Mouse (Mus musculus): ENCODE measurements around the gene Ccdc107. TPM values are rescaled to one million over a fixed set of nuclear protein-coding genes. Genes with fewer than 3 reads are reported as not detected.

The Ccdc107 gene
- polyA plus RNA-seq, 1 experiment from 2014 or later: 60.3 TPM

- H3K27me3 ChIP-seq: peaks cover 25% of the 10 kb centered on the region
- no peaks in the 10 kb centered on the region for H3K36me3 ChIP-seq
- WGBS: 84% methylated on average over 6 of the region's 6 CpGs
- no peak overlapping the region for H3K27ac ChIP-seq
- no peak overlapping the region for H3K9ac ChIP-seq (replicated peaks)
- H3K4me2 ChIP-seq (replicated peaks): no peak overlapping the region
- H3K4me3 ChIP-seq (replicated peaks): no peak overlapping the region
- H3K4me1 ChIP-seq (replicated peaks): peaks cover 20% of the 10 kb centered on the region
- ATAC-seq: no peak
- H3K9me3 ChIP-seq: no peaks in the 10 kb centered on the region
Measured at GRCm38 (mm10) chr4:43503506-43503905, 10.8 kb downstream of the Ccdc107 start.

DNA sequence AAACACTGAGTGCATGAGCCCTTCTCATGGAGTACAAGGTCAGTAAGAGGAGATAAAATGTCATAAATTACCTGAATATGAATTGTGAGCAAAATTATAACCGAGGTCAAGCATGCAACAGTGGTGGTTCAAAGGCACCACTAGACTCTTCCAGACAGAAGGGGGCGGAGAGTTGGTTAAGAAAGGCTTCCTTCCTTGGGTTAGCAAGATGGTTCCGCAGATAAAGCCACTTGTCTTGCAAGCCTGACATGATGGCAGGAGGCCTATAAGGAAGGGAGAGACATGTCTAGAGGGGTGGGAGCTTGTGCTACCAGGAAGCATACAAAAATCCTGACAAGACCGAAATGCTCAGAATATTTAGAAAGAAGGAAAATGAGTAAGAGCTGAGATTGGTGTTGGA lies 11.6 kb downstream of the Ccdc107 start:
- ATAC-seq: no peak
- Histone ChIP-seq H3K27ac (no peak overlapping the region), H3K4me3 (replicated peaks) (no peak overlapping the region), H3K27me3 (peaks cover 33% of the 10 kb centered on the region), H3K4me2 (replicated peaks) (no peak overlapping the region), H3K36me3 (no peaks in the 10 kb centered on the region), H3K9me3 (no peaks in the 10 kb centered on the region), H3K4me1 (replicated peaks) (peaks cover 20% of the 10 kb centered on the region), H3K9ac (replicated peaks) (no peak overlapping the region)
- 79% methylated on average over 4 of the region's 4 CpGs for WGBS

DNA sequence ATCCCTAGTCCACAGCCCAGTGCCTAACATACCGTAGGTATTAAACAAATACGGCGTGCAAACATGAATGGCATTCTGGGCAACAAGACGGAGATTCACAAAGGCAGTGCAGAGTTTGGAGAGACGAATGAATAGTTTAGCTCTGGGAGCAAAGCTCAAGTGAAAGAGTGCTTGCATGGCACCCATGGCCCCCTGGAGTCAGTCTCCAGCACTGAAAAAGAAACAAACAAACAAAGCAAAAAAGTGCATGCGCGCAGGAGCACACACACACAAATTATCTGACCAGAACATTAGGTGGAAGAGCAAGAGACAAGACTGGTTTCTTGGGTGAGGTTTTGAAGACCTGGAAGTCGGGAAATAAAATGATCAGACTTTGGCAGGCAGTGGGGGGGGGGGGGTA lies 13.4 kb downstream of the Ccdc107 start:
- no peak for ATAC-seq
- peaks cover 35% of the 10 kb centered on the region for H3K27me3 ChIP-seq
- WGBS: 67% methylated on average over 8 of the region's 8 CpGs

GRCm38 (mm10) chr4:43506536-43507185 lies 14.0 kb downstream of the Ccdc107 start, which contains the start of gene Car9:
Car9 (plus strand) TSS chr4:43506966.
- Histone ChIP-seq H3K36me3 (no peaks in the 10 kb centered on the region), H3K4me1 (replicated peaks) (peaks cover 16% of the 10 kb centered on the region), H3K9me3 (no peaks in the 10 kb centered on the region), H3K9ac (replicated peaks) (no peak within 1 kb of the TSS), H3K4me3 (replicated peaks) (no peak within 1 kb of the TSS), H3K4me2 (replicated peaks) (peak within 1 kb of the TSS; percentile 52; the same call in 1 of the 2 replicates), H3K27ac (no peak within 1 kb of the TSS), H3K27me3 (peaks cover 30% of the 10 kb centered on the region)
- ATAC-seq: peak; percentile 37; the same call in 1 of the 2 replicates
- WGBS: 56% methylated on average over 9 of the region's 9 CpGs

More for the DNA sequence above, 13.4 kb downstream of the Ccdc107 start:
- no peaks in the 10 kb centered on the region for H3K9me3 ChIP-seq
- H3K4me1 ChIP-seq (replicated peaks): peaks cover 16% of the 10 kb centered on the region
- H3K9ac ChIP-seq (replicated peaks): no peak overlapping the region
- H3K4me3 ChIP-seq (replicated peaks): no peak overlapping the region
- H3K36me3 ChIP-seq: no peaks in the 10 kb centered on the region
- no peak overlapping the region for H3K27ac ChIP-seq
- no peak overlapping the region for H3K4me2 ChIP-seq (replicated peaks)

DNA sequence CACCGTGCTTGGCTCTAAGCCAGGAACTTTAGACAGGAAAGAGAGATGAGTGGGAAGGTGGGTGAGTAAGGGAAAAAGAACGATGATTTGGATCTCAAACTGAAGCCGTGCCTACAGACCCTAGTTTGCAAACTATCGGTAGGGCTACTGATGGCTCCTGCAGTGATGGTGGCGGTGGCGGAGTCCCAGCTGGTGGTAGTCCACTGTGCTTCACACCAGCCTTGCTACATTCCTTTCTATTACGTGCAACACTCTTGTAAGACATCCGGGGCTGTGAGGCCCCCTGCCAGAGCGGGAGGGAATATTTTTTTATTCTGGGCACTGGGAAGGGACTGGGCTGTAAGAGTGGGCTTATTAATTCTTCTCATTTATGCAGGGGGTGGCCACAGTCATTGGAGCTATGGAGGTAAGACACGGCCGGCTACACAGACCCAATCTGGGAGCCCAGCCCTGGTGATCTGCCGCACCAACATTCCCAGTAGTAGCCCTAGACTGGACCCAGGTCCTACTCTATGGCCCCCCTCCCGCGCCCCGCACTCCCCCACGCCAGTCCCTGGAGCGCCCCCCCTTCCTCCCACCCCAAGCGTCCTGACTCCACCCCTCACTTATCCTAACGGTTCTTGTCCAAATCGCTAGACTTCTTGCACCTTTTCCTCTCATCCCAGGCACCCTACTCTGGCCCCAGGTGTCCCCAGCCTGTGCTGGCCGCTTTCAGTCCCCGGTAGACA lies 15.4 kb downstream of the Ccdc107 start:
- no peaks in the 10 kb centered on the region for H3K9me3 ChIP-seq
- H3K36me3 ChIP-seq: no peaks in the 10 kb centered on the region
- peak; percentile 60; the same call in 1 of the 2 replicates for ATAC-seq
- H3K4me1 ChIP-seq (replicated peaks): peaks cover 16% of the 10 kb centered on the region
- H3K27me3 ChIP-seq: peaks cover 30% of the 10 kb centered on the region
- no peak overlapping the region for H3K9ac ChIP-seq (replicated peaks)
- H3K4me3 ChIP-seq (replicated peaks): peak overlapping the region; percentile 29
- WGBS: 14% methylated on average over 22 of the region's 22 CpGs
- no peak overlapping the region for H3K27ac ChIP-seq
- peak overlapping the region; percentile 52 for H3K4me2 ChIP-seq (replicated peaks)

GRCm38 (mm10) chr4:43508666-43508997 lies 15.9 kb downstream of the Ccdc107 start:
- H3K27me3 ChIP-seq: peaks cover 30% of the 10 kb centered on the region
- peak; percentile 58 for ATAC-seq
- WGBS: 7% methylated on average over 13 of the region's 13 CpGs

DNA sequence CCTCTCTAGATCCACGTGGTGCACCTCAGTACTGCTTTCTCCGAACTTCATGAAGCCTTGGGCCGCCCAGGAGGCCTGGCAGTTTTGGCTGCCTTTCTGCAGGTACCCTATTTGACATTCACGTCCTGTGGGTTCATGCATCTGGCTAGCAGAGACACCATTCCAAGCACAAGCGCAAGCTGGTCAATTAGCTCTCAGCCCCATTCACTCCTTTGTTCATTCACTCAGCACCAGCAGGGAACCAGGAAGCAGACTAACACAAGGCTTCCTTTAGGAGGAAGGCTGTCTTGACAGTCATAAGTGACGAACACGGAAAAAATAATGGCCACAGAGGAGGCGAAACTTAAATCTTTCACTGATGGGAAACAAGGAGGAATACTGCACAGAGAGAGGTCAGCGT lies 16.4 kb downstream of the Ccdc107 start:
- no peak overlapping the region; the same call in 1 of the 2 replicates for H3K4me3 ChIP-seq (replicated peaks)
- H3K4me2 ChIP-seq (replicated peaks): peak overlapping the region; percentile 52
- no peak overlapping the region for H3K9ac ChIP-seq (replicated peaks)
- H3K27me3 ChIP-seq: peaks cover 30% of the 10 kb centered on the region
- WGBS: 30% methylated on average over 9 of the region's 9 CpGs
- peaks cover 16% of the 10 kb centered on the region for H3K4me1 ChIP-seq (replicated peaks)
- no peaks in the 10 kb centered on the region for H3K36me3 ChIP-seq
- no peak for ATAC-seq
- H3K27ac ChIP-seq: no peak overlapping the region
- H3K9me3 ChIP-seq: no peaks in the 10 kb centered on the region

More at GRCm38 (mm10) chr4:43508666-43508997, 15.9 kb downstream of the Ccdc107 start:
- peak overlapping the region; percentile 29 for H3K4me3 ChIP-seq (replicated peaks)
- no peaks in the 10 kb centered on the region for H3K36me3 ChIP-seq
- H3K4me1 ChIP-seq (replicated peaks): peaks cover 16% of the 10 kb centered on the region
- H3K9ac ChIP-seq (replicated peaks): no peak overlapping the region
- H3K9me3 ChIP-seq: no peaks in the 10 kb centered on the region
- peak overlapping the region; percentile 52 for H3K4me2 ChIP-seq (replicated peaks)
- H3K27ac ChIP-seq: no peak overlapping the region

GRCm38 (mm10) chr4:43511675-43512454 lies 19.2 kb downstream of the Ccdc107 start:
- Histone ChIP-seq H3K9ac (replicated peaks) (no peak overlapping the region), H3K4me3 (replicated peaks) (no peak overlapping the region), H3K4me1 (replicated peaks) (peaks cover 16% of the 10 kb centered on the region), H3K27me3 (peaks cover 26% of the 10 kb centered on the region), H3K9me3 (no peaks in the 10 kb centered on the region), H3K4me2 (replicated peaks) (no peak overlapping the region), H3K36me3 (no peaks in the 10 kb centered on the region), H3K27ac (no peak overlapping the region)
- 82% methylated on average over 19 of the region's 19 CpGs for WGBS
- no peak for ATAC-seq

DNA sequence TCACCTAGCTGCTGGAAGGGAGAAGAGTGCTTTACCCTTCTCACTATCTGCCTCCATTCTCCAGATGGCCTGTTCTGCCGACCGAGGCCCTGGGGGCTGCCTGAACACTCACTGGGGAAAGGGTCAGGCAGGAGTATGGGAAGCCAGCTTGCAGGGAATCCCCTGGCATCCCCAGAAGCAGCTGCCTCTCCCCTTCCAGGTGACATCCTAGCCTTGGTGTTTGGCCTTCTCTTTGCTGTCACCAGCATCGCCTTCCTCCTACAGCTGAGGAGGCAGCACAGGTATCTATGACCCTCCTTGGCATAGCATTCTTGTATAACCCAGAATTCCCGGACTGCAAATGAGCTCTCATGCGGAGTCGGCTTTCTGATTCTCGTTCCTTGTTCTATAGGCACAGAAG lies 20.0 kb downstream of the Ccdc107 start:
- H3K9ac ChIP-seq (replicated peaks): no peak overlapping the region
- no peaks in the 10 kb centered on the region for H3K9me3 ChIP-seq
- 71% methylated on average over 7 of the region's 7 CpGs for WGBS
- H3K4me1 ChIP-seq (replicated peaks): peaks cover 16% of the 10 kb centered on the region
- H3K27ac ChIP-seq: no peak overlapping the region
- ATAC-seq: no peak
- no peak overlapping the region for H3K4me2 ChIP-seq (replicated peaks)
- peaks cover 19% of the 10 kb centered on the region for H3K27me3 ChIP-seq
- H3K36me3 ChIP-seq: no peaks in the 10 kb centered on the region
- H3K4me3 ChIP-seq (replicated peaks): no peak overlapping the region

GRCm38 (mm10) chr4:43513300-43513699 lies 20.6 kb downstream of the Ccdc107 start:
- Histone ChIP-seq H3K36me3 (no peaks in the 10 kb centered on the region), H3K27me3 (peaks cover 12% of the 10 kb centered on the region), H3K9me3 (no peaks in the 10 kb centered on the region), H3K4me1 (replicated peaks) (peaks cover 11% of the 10 kb centered on the region), H3K4me3 (replicated peaks) (no peak overlapping the region), H3K27ac (no peak overlapping the region), H3K4me2 (replicated peaks) (no peak overlapping the region), H3K9ac (replicated peaks) (no peak overlapping the region)
- 83% methylated on average over 4 of the region's 4 CpGs for WGBS
- no peak for ATAC-seq

DNA sequence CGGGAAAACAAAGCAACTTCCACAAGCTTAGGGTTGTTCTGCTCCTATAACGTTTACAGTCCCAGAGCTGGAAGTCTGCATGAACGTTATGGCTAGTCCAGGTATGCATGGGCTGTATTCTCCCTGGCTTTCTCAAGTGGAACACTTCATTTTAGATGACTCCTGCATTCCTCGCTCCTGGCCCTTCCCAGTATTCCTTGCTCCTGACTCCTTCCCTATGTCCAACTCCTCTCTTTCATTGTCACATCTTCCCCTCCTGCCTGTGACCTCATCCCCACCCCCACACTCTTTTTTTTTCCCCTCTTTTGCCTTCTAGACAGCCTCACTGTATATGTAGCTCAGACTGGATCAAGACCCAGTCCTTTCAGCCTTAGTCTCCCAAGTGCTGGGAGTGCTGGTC lies 21.1 kb downstream of the Ccdc107 start:
- WGBS: 76% methylated on average over 4 of the region's 4 CpGs
- H3K36me3 ChIP-seq: no peaks in the 10 kb centered on the region
- no peak overlapping the region for H3K4me3 ChIP-seq (replicated peaks)
- no peak overlapping the region for H3K27ac ChIP-seq
- no peak for ATAC-seq
- H3K4me2 ChIP-seq (replicated peaks): no peak overlapping the region
- no peak overlapping the region for H3K9ac ChIP-seq (replicated peaks)
- no peaks in the 10 kb centered on the region for H3K9me3 ChIP-seq
- H3K27me3 ChIP-seq: peaks cover 9% of the 10 kb centered on the region
- peaks cover 8% of the 10 kb centered on the region for H3K4me1 ChIP-seq (replicated peaks)

Data from midbrain, embryonic 13.5 days (tissue).